Mouse (Mus musculus) liver, embryonic 12.5 days (tissue): ENCODE data around the gene Ahdc1. TPM values are rescaled to one million over a fixed set of nuclear protein-coding genes. Genes with fewer than 3 reads are reported as not detected.

Source experiments
- ATAC-seq: fragments of 200-750 bp; cut with Nextera tagmentation; 2 replicates; pipeline ENCODE4 v1.8.0; 2017; ENCODE audit warnings: moderate number of reproducible peaks, mild to moderate bottlenecking, moderate library complexity
- H3K27ac ChIP-seq: fragments of 300-500 bp; sonication (generic); 2 replicates; pipeline ENCODE4 v1.5.1; 2016; ENCODE audit warnings: mild to moderate bottlenecking
- H3K27me3 ChIP-seq: fragments of 300-500 bp; sonication (generic); replicated peaks from 2 replicates; pipeline ENCODE4 v1.6.1; 2016; ENCODE audit warnings: mild to moderate bottlenecking, moderate library complexity
- H3K36me3 ChIP-seq: fragments of 300-500 bp; sonication (generic); 2 replicates; pipeline ENCODE4 v1.6.1; 2016; ENCODE audit warnings: mild to moderate bottlenecking, moderate library complexity
- H3K4me1 ChIP-seq: fragments of 300-500 bp; sonication (generic); 2 replicates; pipeline ENCODE4 v1.6.1; 2016
- H3K4me2 ChIP-seq: fragments of 300-500 bp; sonication (generic); 2 replicates; pipeline ENCODE4 v1.6.1; 2016; ENCODE audit warnings: mild to moderate bottlenecking, moderate library complexity
- H3K4me3 ChIP-seq: fragments of 300-500 bp; sonication (generic); 2 replicates; pipeline ENCODE4 v1.5.1; 2016; ENCODE audit warnings: mild to moderate bottlenecking, moderate library complexity
- H3K9ac ChIP-seq: fragments of 300-500 bp; sonication (generic); 2 replicates; pipeline ENCODE4 v1.6.1; 2016; ENCODE audit warnings: mild to moderate bottlenecking, moderate library complexity
- H3K9me3 ChIP-seq: fragments of 300-500 bp; sonication (generic); replicated peaks from 2 replicates; pipeline ENCODE4 v1.6.1; 2016; ENCODE audit warnings: mild to moderate bottlenecking, moderate library complexity
- WGBS: fragments of 180-500 bp; shearing (Covaris S2); methylation state at CpG from one replicate; pipeline ENCODE4 v1.1.7; 2016; ENCODE audit not compliant: insufficient replicate concordance; 5-methylcytosine and 5-hydroxymethylcytosine counted together
- polyA plus RNA-seq: library from polyadenylated mRNA; unstranded; fragments of >200 nt; fragmentation: Nextera tagmentation; extraction: Ambion mirVana; gene quantifications from 2 replicates; pipeline ENCODE4 v1.2.1, GENCODE M21; 2016

The Ahdc1 gene
- polyA plus RNA-seq, 1 experiment from 2014 or later, result 3.2 TPM

DNA sequence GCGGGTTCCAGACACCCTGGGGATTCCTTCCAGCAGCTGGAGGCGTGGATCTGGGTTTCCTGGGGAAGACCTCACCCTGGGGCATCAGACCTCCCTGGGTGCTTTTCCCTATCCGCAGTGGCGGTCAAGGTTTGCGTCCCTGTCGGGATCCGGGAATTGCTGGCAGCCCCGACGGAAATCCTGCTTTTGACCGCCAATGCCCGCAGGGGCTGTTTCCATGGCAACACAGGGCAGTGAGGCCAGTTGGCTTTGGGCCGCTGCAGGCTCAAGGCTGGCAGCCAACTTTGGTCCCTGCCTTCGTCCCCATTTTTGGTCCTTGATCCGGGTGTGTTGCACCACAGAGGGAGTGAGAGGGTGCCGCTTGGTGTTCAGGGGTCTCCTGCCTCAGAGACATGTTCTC lies 36.2 kb upstream of the Ahdc1 start:
- Histone ChIP-seq H3K27me3 (peaks cover 84% of the 10 kb centered on the region), H3K4me1 (peaks cover 27% of the 10 kb centered on the region), H3K9me3 (no peaks in the 10 kb centered on the region), H3K27ac (no peak overlapping the region), H3K9ac (no peak overlapping the region), H3K4me3 (peak overlapping the region; percentile 29; the same call in 1 of the 2 replicates), H3K36me3 (no peaks in the 10 kb centered on the region), H3K4me2 (peak overlapping the region; percentile 52)
- 6% methylated on average over 15 of the region's 15 CpGs for WGBS
- ATAC-seq, result no peak

GRCm38 (mm10) chr4:132975791-132976190 lies 35.3 kb upstream of the Ahdc1 start:
- Histone ChIP-seq H3K9ac (no peak overlapping the region), H3K4me2 (no peak overlapping the region), H3K4me3 (no peak overlapping the region), H3K27me3 (peaks cover 82% of the 10 kb centered on the region), H3K9me3 (no peaks in the 10 kb centered on the region), H3K36me3 (no peaks in the 10 kb centered on the region), H3K4me1 (peaks cover 27% of the 10 kb centered on the region), H3K27ac (no peak overlapping the region)
- ATAC-seq, result no peak
- WGBS, result 34% methylated on average over 3 of the region's 3 CpGs

DNA sequence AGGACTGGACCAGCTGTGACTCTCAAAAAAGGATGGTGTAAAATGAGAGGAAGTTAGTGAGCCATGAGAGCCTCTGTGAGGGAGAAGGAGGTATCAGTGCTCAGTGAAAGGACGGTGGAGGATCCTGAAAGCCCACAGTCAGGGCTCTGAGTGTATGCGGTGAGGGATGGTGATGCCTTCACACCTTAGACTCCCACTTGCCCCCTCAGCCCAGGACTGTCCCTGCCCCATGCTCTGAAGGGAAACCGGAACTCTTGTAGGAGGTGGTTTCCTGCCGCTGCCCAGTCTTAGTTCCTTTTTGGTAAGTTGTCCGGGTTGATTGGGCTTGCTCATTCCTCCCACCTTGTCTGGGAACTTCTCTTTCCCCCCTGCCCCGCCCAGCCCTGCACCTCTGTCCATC lies 34.3 kb upstream of the Ahdc1 start:
- H3K4me1 ChIP-seq, result peaks cover 27% of the 10 kb centered on the region
- H3K27ac ChIP-seq, result no peak overlapping the region
- no peaks in the 10 kb centered on the region for H3K9me3 ChIP-seq
- no peak for ATAC-seq
- peaks cover 75% of the 10 kb centered on the region for H3K27me3 ChIP-seq
- no peaks in the 10 kb centered on the region for H3K36me3 ChIP-seq
- 15% methylated on average over 6 of the region's 6 CpGs for WGBS
- H3K4me2 ChIP-seq, result no peak overlapping the region
- H3K4me3 ChIP-seq, result no peak overlapping the region
- H3K9ac ChIP-seq, result no peak overlapping the region

DNA sequence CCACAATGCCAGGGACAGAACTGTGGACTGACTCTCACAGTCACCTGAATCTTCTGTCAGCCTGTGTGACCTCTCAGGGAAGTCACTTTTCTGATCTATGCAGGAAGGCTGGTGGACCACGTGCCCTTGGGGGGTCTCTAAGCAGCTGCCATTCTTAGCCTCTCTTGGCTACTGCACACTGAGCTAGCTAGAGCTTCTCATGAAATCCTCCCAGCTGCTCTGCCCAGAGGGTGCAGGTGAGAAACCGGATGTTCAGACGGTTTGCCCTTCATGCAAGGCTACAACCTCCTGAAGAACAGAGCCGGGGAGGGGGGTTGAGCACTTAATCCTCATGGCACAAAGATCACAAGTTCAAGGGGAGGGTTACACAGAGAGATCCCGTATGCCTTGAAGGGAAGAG lies 33.5 kb upstream of the Ahdc1 start:
- no peaks in the 10 kb centered on the region for H3K9me3 ChIP-seq
- H3K4me1 ChIP-seq, result peaks cover 30% of the 10 kb centered on the region
- no peak overlapping the region for H3K9ac ChIP-seq
- ATAC-seq, result no peak
- 35% methylated on average over 5 of the region's 5 CpGs for WGBS
- no peaks in the 10 kb centered on the region for H3K36me3 ChIP-seq
- H3K27ac ChIP-seq, result no peak overlapping the region
- H3K4me2 ChIP-seq, result no peak overlapping the region
- H3K4me3 ChIP-seq, result no peak overlapping the region
- peaks cover 66% of the 10 kb centered on the region for H3K27me3 ChIP-seq

DNA sequence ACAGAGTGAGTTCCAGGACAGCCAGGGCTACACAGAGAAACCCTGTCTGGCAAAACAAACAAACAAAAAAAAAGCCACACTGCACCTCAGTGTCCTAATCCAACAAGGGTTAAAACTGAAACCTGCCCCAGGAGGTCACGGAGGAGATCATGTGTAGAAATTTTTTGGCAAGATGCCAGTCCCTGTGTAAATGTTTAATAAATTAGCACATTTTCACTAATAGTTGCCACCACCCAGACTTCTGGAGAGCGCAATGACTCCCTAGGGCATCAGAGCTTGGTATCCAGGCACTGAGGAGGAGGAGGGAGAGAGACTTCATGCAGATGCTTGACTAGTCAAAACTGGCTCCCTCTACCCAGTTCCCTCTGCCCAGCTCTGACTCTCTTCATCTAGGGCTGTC lies 31.9 kb upstream of the Ahdc1 start:
- H3K27ac ChIP-seq, result no peak overlapping the region
- no peaks in the 10 kb centered on the region for H3K9me3 ChIP-seq
- ATAC-seq, result no peak
- H3K4me1 ChIP-seq, result peaks cover 32% of the 10 kb centered on the region
- H3K4me2 ChIP-seq, result no peak overlapping the region
- H3K9ac ChIP-seq, result no peak overlapping the region
- no peaks in the 10 kb centered on the region for H3K36me3 ChIP-seq
- H3K4me3 ChIP-seq, result no peak overlapping the region
- H3K27me3 ChIP-seq, result peaks cover 50% of the 10 kb centered on the region
- 79% methylated on average over 2 of the region's 2 CpGs for WGBS

GRCm38 (mm10) chr4:132981621-132982020 lies 29.4 kb upstream of the Ahdc1 start:
- H3K9ac ChIP-seq, result no peak overlapping the region
- no peak overlapping the region for H3K27ac ChIP-seq
- no peak overlapping the region for H3K4me2 ChIP-seq
- no peaks in the 10 kb centered on the region for H3K36me3 ChIP-seq
- no peak overlapping the region for H3K4me3 ChIP-seq
- ATAC-seq, result no peak
- H3K4me1 ChIP-seq, result peaks cover 17% of the 10 kb centered on the region
- 76% methylated on average over 6 of the region's 6 CpGs for WGBS
- peaks cover 30% of the 10 kb centered on the region for H3K27me3 ChIP-seq
- no peaks in the 10 kb centered on the region for H3K9me3 ChIP-seq

- Histone ChIP-seq H3K27ac (no peak overlapping the region), H3K4me1 (peaks cover 17% of the 10 kb centered on the region)
Measured at GRCm38 (mm10) chr4:132982999-132983398, 28.1 kb upstream of the Ahdc1 start.

DNA sequence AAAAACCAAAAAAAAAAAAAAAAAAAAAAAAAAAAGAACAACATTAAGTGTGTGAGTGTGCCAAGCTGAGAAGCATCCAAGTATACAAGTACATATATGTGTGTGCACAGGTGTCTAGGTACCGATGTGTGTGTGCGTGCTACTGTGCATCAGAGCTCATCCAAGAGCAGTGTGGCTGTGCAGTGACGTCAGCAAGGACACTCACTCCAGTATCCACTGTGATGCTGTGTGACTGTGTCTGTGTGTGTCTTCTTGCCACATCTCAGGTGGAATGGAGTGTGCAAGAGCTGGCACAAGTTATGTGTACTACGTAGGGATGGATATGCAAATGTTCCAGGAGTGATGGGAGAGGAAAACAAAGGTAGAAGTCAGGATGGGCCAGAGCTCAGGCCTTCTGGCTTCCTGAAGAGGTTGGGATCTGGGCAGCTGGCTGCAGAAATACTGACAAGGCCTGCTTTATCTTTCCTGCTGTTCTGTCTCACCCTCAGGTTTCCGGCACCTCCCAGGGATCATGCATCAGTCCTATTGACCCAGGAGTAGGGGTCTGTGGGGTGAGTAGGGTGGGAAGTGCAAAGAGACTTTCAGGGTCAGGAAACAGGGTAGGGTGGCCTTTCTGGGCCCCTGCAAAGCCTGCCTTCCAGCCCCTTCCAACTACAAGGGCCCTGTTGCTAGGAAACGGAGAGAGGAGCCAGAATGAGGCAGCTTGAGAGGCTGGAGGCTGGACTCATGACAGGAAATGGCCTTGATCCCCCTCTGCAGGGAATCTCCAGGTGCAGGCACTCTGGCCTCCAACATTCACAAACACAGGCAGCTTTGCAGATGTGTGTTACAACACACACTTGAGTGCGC lies 27.2 kb upstream of the Ahdc1 start:
- no peak overlapping the region for H3K4me2 ChIP-seq
- H3K4me1 ChIP-seq, result peaks cover 17% of the 10 kb centered on the region
- 62% methylated on average over 7 of the region's 7 CpGs for WGBS
- ATAC-seq, result no peak; the same call in 1 of the 2 replicates
- peaks cover 12% of the 10 kb centered on the region; the same call in 1 of the 2 replicates for H3K27me3 ChIP-seq
- H3K27ac ChIP-seq, result no peak overlapping the region
- H3K9me3 ChIP-seq, result no peaks in the 10 kb centered on the region
- no peak overlapping the region for H3K9ac ChIP-seq
- no peaks in the 10 kb centered on the region for H3K36me3 ChIP-seq
- H3K4me3 ChIP-seq, result no peak overlapping the region

More at GRCm38 (mm10) chr4:132982999-132983398, 28.1 kb upstream of the Ahdc1 start:
- Histone ChIP-seq H3K9me3 (no peaks in the 10 kb centered on the region), H3K4me3 (no peak overlapping the region), H3K27me3 (peaks cover 21% of the 10 kb centered on the region; the same call in 1 of the 2 replicates), H3K9ac (no peak overlapping the region), H3K4me2 (no peak overlapping the region), H3K36me3 (no peaks in the 10 kb centered on the region)
- 27% methylated on average over 6 of the region's 6 CpGs for WGBS
- ATAC-seq, result peak; percentile 32; the same call in 1 of the 2 replicates

DNA sequence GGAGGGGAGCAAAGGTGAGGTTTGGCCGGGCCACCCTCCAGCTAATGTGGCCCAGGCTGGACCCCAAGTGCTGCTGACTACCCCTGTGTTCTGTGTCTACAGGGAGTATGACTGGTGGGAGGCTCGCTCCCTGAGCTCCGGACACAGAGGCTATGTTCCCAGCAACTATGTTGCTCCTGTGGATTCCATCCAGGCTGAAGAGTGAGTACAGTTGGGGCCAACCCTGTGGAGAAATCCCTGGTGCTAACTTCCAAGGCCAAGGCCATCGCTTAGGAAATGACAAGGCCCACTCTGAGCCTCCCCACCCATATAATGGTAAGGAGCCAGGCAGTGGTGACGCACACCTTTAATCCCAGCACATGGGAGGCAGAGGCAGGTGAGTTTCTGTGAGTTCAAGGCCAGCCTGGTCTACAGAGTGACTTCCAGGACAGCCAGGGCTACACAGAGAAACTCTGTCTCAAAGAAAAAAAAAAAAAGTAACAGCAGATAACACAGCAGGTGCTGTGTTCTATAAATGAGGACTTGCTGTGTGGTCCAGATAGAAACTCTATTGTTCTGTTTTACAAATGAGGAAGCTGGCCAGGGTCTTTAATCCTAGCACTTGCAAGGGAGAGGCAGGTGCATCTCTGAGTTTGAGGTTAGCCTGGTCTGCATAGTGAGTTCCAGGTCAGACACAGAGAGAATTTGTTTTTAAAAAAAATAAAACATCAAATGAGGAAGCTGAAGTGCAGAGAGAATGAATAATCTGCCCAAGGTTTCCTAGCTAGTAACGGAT lies 22.3 kb upstream of the Ahdc1 start:
- WGBS, result 73% methylated on average over 6 of the region's 6 CpGs
- Histone ChIP-seq H3K27ac (no peak overlapping the region), H3K27me3 (0 out of 2 replicates have a peak, but pooled peaks cover 9% of the 10 kb centered on the region), H3K9ac (no peak overlapping the region), H3K4me3 (no peak overlapping the region), H3K4me2 (no peak overlapping the region), H3K4me1 (peaks cover 5% of the 10 kb centered on the region), H3K9me3 (no peaks in the 10 kb centered on the region), H3K36me3 (no peaks in the 10 kb centered on the region)
- ATAC-seq, result no peak

- H3K4me3 ChIP-seq, result no peak overlapping the region
- H3K27me3 ChIP-seq, result no peaks in the 10 kb centered on the region
- H3K4me2 ChIP-seq, result no peak overlapping the region
- WGBS, result 47% methylated on average over 4 of the region's 4 CpGs
- H3K9ac ChIP-seq, result no peak overlapping the region
- no peak overlapping the region for H3K27ac ChIP-seq
- no peaks in the 10 kb centered on the region for H3K4me1 ChIP-seq
- ATAC-seq, result no peak
- no peaks in the 10 kb centered on the region for H3K9me3 ChIP-seq
- H3K36me3 ChIP-seq, result no peaks in the 10 kb centered on the region
Measured at GRCm38 (mm10) chr4:132993553-132993952, 17.5 kb upstream of the Ahdc1 start.

- Histone ChIP-seq H3K9ac (no peak overlapping the region), H3K36me3 (no peaks in the 10 kb centered on the region), H3K4me1 (0 out of 2 replicates have a peak, but pooled peaks cover under 1% of the 10 kb centered on the region), H3K9me3 (no peaks in the 10 kb centered on the region), H3K4me2 (no peak overlapping the region), H3K4me3 (no peak overlapping the region), H3K27ac (no peak overlapping the region), H3K27me3 (peaks cover 8% of the 10 kb centered on the region; the same call in 1 of the 2 replicates)
- 40% methylated on average over 14 of the region's 14 CpGs for WGBS
- no peak for ATAC-seq
Measured at GRCm38 (mm10) chr4:132997469-132998237, 13.4 kb upstream of the Ahdc1 start.
